Mouse (Mus musculus) heart, embryonic 15.5 days (tissue): ENCODE measurements around the gene Dnttip2. TPM values are rescaled to one million over a fixed set of nuclear protein-coding genes. Genes with fewer than 3 reads are reported as not detected.
A peak's percentile ranks its signal among the peaks of the same experiment; 100 is the strongest.
"Not testable (repeated sequence)": the region's sequence is repeated elsewhere in the genome, so short reads cannot be mapped to it uniquely, and the experiment has no call there.

ENCODE experiments used
- ATAC-seq: fragments of 200-750 bp; cut with Nextera tagmentation; replicated peaks from 2 replicates; pipeline ENCODE4 v1.8.0; 2017; ENCODE audit warnings: low read depth, moderate TSS enrichment; ENCODE audit not compliant: insufficient number of reproducible peaks, insufficient read depth, low FRiP score
- H3K27ac ChIP-seq: fragments of 300-500 bp; sonication (generic); 2 replicates; pipeline ENCODE4 v1.5.1; 2015; ENCODE audit warnings: mild to moderate bottlenecking, inconsistent platforms
- H3K27me3 ChIP-seq: fragments of 300-500 bp; sonication (generic); 2 replicates; pipeline ENCODE4 v1.6.1; 2015; ENCODE audit warnings: inconsistent platforms
- H3K36me3 ChIP-seq: fragments of 300-500 bp; sonication (generic); 2 replicates; pipeline ENCODE4 v1.6.1; 2015; ENCODE audit warnings: mild to moderate bottlenecking, inconsistent platforms
- H3K4me1 ChIP-seq: fragments of 300-500 bp; sonication (generic); replicated peaks from 2 replicates; pipeline ENCODE4 v1.6.1; 2015; ENCODE audit warnings: inconsistent platforms
- H3K4me2 ChIP-seq: fragments of 300-500 bp; sonication (generic); 2 replicates; pipeline ENCODE4 v1.6.1; 2015; ENCODE audit warnings: inconsistent platforms, mild to moderate bottlenecking, moderate library complexity
- H3K4me3 ChIP-seq: fragments of 300-500 bp; sonication (generic); 2 replicates; pipeline ENCODE4 v1.5.1; 2015; ENCODE audit warnings: mild to moderate bottlenecking, inconsistent platforms
- H3K9ac ChIP-seq: fragments of 300-500 bp; sonication (generic); 2 replicates; pipeline ENCODE4 v1.6.1; 2015; ENCODE audit warnings: mild to moderate bottlenecking, inconsistent platforms
- H3K9me3 ChIP-seq: fragments of 300-500 bp; sonication (generic); replicated peaks from 2 replicates; pipeline ENCODE4 v1.6.1; 2016; ENCODE audit warnings: inconsistent platforms
- WGBS: fragments of 180-500 bp; shearing (Covaris S2); methylation state at CpG from one replicate; pipeline ENCODE4 v1.1.7; 2015; ENCODE audit warnings: mixed read lengths; 5-methylcytosine and 5-hydroxymethylcytosine counted together
- polyA plus RNA-seq: library from polyadenylated mRNA; unstranded; fragments of >200 nt; fragmentation: Nextera tagmentation; extraction: Ambion mirVana; gene quantifications from 2 replicates; pipeline ENCODE4 v1.2.1, GENCODE M21; 2015

Dnttip2 gene
- polyA plus RNA-seq, 1 experiment from 2014 or later = 37.7 TPM

DNA sequence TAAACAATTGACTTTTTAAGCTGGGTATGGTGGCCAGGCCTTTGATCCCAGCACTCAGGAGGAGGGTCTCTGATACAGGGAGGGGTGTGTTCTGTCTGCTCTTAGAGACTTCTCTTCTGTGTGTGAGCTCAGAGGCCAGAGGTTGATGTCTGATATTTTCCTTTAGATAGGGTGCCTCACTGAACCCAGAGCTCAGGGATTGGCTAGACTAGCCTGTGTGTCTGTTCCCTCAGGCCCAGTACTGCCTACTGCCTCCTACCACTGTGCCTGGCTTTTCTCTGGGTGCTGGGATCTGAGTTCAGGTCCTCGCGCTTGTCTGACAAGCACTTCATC is 26.5 kb upstream of the Dnttip2 start:
- Histone ChIP-seq H3K4me1 (peaks cover 30% of the 10 kb centered on the region), H3K9me3 (no peaks in the 10 kb centered on the region), H3K36me3 (no peaks in the 10 kb centered on the region), H3K4me3 (0 out of 2 replicates have a peak overlapping the region, but pooled peaks have one; percentile 96), H3K27me3 (no peaks in the 10 kb centered on the region), H3K9ac (no peak overlapping the region), H3K27ac (no peak overlapping the region), H3K4me2 (peak overlapping the region; percentile 76; the same call in 1 of the 2 replicates)
- 94% methylated on average over 2 of the region's 2 CpGs for WGBS
- no peak for ATAC-seq

DNA sequence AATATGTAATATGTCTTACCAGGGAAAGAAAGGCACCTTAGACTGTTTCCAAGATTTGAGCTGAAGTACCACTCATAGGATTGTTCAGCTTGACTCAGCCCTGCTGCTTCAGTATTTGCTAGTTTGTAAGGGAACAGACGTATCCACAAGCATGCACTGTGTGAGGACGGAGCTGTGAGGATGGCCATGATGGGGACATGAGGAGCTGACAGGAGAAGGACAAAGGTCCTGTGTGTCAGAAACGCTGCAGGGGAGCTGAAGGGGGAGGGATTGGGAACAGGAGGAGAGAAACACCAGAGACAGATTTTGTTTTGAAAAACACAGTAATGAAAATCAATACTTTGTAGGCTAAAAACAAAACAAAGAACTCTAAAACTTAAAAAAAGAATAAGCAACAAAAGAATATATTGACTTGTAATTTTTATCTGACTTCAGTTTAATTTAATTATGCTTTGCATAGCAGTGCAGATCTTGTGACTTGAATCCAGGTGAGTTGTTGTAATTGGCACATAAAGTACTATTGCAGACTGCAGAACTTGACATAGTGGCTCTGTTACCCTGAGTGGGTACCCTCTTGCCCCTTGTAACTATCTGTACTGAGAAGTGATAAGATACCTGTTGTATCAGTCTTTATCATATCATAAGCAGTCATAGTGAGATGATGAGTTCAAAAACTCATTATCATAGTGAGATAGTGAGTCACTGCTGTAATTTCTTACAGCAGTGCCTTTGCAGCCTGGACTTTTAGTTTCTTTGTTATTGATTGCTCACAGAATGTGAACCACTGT is 21.5 kb upstream of the Dnttip2 start:
- Histone ChIP-seq H3K27me3 (no peaks in the 10 kb centered on the region), H3K4me3 (no peak overlapping the region), H3K9ac (no peak overlapping the region), H3K4me1 (peaks cover 3% of the 10 kb centered on the region), H3K36me3 (no peaks in the 10 kb centered on the region), H3K27ac (no peak overlapping the region), H3K4me2 (no peak overlapping the region), H3K9me3 (no peaks in the 10 kb centered on the region)
- WGBS = 41% methylated on average over 3 of the region's 3 CpGs
- no peak for ATAC-seq

DNA sequence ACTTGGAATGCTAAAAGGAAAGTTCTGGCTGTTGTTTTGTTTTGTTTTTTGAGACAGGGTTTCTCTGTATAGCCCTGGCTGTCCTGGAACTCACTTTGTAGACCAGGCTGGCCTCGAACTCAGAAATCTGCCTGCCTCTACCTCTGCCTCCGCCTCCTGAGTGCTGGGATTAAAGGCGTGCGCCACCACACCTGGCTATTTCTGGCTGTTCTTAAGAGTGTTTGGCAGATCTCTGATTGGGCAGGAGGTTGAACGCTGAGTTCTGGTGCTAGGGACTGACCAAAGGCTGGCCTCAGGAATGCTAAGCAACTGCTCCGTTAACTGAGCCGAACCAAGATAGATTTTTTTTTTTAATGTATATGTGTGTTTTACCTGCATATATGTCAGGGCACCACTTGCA is 20.1 kb upstream of the Dnttip2 start:
- not testable (repeated sequence) for H3K27ac ChIP-seq, H3K4me1 ChIP-seq, H3K36me3 ChIP-seq, H3K9ac ChIP-seq, H3K4me2 ChIP-seq, H3K4me3 ChIP-seq, H3K9me3 ChIP-seq, ATAC-seq, H3K27me3 ChIP-seq
- 64% methylated on average over 7 of the region's 7 CpGs for WGBS

DNA sequence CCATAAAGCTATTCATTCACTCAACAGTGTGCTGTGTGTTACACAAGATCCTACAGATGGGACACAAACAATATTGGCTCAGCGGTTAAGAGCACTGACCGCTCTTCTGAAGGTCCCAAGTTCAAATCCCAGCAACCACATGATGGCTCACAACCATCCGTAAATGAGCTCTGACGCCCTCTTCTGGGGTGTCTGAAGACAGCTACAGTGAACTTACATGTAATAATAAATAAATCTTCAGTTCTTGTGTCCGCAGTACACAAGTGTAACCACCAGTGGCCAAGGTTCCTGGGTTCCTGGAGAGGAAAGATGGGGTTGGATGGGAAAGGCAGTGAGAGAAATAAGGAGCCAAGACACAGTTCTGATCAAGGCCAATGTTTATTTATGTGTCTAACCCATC is 4.2 kb upstream of the Dnttip2 start:
- peaks cover 5% of the 10 kb centered on the region for H3K4me1 ChIP-seq
- ATAC-seq = no peak
- no peaks in the 10 kb centered on the region for H3K27me3 ChIP-seq
- H3K9ac ChIP-seq = no peak overlapping the region
- no peak overlapping the region for H3K4me3 ChIP-seq
- no peaks in the 10 kb centered on the region for H3K9me3 ChIP-seq
- peaks cover 11% of the 10 kb centered on the region; the same call in 1 of the 2 replicates for H3K36me3 ChIP-seq
- 68% methylated on average over 5 of the region's 5 CpGs for WGBS
- H3K4me2 ChIP-seq = no peak overlapping the region
- H3K27ac ChIP-seq = no peak overlapping the region

DNA sequence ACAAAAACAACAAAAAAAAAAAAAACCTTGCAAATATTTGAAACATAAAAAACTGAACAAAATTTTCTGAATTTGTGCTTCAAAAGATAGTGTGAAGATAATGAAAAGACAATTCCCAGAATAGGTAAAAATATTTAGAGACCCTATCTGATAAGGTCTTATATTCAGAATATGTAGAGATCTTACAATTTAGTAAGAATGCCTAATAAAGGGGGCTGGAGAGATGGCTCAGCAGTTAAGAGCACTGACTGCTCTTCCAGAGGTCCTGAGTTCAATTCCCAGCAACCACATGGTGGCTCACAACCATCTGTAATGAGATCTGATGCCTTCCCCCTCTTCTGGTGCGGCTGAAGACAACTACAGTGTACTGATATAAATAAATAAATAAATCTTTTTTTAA is 1.6 kb upstream of the Dnttip2 start:
- H3K4me1 ChIP-seq = peaks cover 30% of the 10 kb centered on the region
- H3K27me3 ChIP-seq, ATAC-seq, H3K27ac ChIP-seq, H3K9ac ChIP-seq, H3K4me3 ChIP-seq, H3K4me2 ChIP-seq, H3K9me3 ChIP-seq: not testable (repeated sequence)
- H3K36me3 ChIP-seq = peaks cover 22% of the 10 kb centered on the region
- 79% methylated on average over 1 of the region's 1 CpGs for WGBS

DNA sequence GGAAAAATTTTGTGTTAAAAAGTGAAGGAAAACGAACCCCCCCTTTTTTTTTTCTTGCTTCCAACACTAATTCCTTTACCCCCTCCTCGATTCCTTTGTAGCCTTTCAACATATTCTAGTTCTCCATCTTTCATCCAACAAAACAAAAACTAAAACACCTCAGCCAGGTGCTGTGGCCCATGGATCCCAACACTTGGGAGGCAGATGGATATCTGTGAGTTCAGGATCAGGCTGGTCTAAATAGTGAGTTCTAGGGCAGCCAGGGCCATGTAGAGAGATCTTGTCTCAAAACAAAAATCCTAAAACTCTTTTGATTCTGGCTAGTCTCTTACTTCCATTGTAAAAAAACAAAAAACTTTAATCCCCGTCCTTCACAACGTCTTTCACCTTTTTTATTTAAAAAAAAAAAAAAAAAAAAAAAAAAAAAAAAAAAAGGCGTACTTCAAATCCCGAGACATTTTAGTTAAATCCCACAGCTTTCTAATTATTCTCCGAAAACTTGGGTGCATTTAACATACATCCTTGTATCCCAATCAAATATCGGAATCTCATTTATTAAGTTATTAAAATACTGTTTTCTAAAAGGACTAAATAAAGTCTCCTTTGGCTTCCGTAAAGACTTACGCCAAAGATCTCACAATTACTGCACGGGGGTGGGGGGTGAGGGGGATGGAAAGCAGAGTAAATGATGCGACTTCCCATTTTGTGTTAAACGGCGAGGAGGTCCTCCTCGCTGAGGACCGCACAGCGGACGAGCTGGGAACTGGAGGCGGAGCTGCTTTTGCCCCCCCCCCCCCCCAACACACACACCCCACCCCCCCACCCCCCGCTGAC is 564 bp upstream of the Dnttip2 start:
- WGBS = 10% methylated on average over 19 of the region's 20 CpGs
- Histone ChIP-seq H3K9ac (peak overlapping the region; percentile 36; the same call in 1 of the 2 replicates), H3K4me2 (peak overlapping the region; percentile 55), H3K27me3 (no peaks in the 10 kb centered on the region), H3K4me3 (peak overlapping the region; percentile 90), H3K36me3 (peaks cover 32% of the 10 kb centered on the region), H3K4me1 (peaks cover 38% of the 10 kb centered on the region), H3K9me3 (no peaks in the 10 kb centered on the region), H3K27ac (peak overlapping the region; percentile 47; the same call in 1 of the 2 replicates)
- ATAC-seq = no peak

DNA sequence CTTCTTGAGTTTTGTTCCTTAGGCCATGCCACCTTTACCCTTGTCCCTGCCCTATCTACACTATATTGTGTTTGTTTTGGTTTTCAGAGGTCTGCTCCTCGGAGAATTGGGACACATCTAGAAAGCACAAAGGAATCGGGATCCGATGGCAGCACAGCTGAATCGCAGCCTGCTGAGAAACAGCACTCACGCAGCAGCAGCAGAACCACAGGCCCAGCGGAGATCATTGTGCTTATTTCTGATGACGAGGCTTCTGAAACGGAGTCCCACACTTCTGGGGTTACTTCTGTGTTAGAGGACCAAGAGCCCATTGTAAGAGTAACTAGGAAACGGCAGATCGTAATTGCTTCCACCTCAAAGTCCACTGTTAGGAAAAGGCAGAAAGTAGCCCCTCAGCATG is 923 bp downstream of the Dnttip2 start:
- Histone ChIP-seq H3K27ac (no peak overlapping the region), H3K4me1 (peaks cover 38% of the 10 kb centered on the region), H3K36me3 (peaks cover 47% of the 10 kb centered on the region), H3K27me3 (no peaks in the 10 kb centered on the region), H3K4me2 (peak overlapping the region; percentile 82), H3K4me3 (peak overlapping the region; percentile 90), H3K9ac (peak overlapping the region; percentile 96), H3K9me3 (no peaks in the 10 kb centered on the region)
- 77% methylated on average over 10 of the region's 10 CpGs for WGBS
- no peak for ATAC-seq

DNA sequence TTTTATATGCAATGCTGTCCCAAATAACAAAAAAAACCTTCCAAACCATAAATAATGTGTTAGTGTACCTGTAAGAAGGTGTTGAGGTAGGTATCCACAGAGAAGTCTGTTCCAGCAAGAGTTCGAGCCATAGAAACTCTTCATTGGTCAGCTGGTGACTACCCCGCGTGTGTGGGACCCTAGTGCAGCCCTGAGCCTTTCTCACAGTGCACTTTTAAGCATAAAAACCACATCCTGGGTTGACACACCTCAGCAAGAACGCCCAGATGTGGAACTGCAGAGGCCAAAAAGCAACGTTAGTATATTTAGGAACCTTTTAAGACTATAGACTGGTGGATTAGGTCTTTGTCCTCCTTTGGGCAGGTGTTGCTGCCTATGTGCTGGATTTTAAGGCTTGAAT is 13.0 kb downstream of the Dnttip2 start:
- Histone ChIP-seq H3K9ac (no peak overlapping the region), H3K27ac (no peak overlapping the region), H3K4me3 (no peak overlapping the region), H3K36me3 (peaks cover 33% of the 10 kb centered on the region), H3K9me3 (no peaks in the 10 kb centered on the region), H3K27me3 (no peaks in the 10 kb centered on the region), H3K4me1 (peaks cover 8% of the 10 kb centered on the region), H3K4me2 (no peak overlapping the region)
- no peak for ATAC-seq
- 70% methylated on average over 5 of the region's 5 CpGs for WGBS

DNA sequence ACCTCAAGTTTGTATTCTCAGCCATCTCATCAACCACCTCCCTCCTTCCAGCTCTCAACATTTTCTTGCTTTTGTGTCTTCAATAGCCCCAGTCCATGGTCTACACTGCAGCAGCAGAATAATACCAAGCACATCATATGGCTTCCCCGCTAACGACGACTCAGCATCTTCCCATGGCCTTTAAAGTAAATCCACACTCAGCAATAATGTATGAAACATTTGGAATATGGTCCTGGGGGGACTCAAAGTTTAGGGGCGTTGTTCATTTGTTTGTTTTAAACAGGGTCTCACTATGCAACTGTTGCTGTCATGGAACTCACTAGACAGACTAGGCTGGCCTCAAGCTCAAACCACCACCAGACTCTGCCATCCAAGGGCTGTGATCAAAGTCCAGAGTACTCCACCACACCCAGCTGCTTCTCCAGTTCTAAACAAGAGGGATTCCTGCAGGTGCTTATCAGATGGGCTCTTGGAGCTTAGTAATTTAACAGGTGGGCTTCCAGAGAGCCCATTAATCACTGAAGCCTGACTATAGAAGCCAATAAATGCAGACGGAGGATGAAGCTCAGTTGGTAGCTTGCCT is 14.5 kb downstream of the Dnttip2 start:
- Histone ChIP-seq H3K9ac (no peak overlapping the region), H3K36me3 (peaks cover 18% of the 10 kb centered on the region), H3K4me2 (no peak overlapping the region), H3K27me3 (no peaks in the 10 kb centered on the region), H3K4me1 (peaks cover 12% of the 10 kb centered on the region), H3K9me3 (no peaks in the 10 kb centered on the region), H3K27ac (no peak overlapping the region), H3K4me3 (no peak overlapping the region)
- 78% methylated on average over 5 of the region's 5 CpGs for WGBS
- ATAC-seq = no peak

DNA sequence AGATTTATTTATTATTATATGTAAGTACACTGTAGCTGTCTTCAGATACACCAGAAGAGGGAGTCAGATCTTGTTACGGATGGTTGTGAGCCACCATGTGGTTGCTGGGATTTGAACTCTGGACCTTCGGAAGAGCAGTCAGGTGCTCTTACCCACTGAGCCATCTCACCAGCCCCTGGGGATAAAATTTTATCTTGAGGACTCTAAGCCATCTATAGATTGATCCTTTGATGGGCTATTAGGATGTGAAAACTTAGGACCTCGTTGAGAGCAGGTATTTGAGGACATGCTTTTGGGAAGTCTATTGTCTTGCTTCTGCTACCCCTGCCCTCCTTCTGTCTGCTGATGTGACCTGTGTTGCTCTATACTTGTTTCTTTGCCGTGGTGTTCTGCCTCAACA is 15.2 kb downstream of the Dnttip2 start:
- not testable (repeated sequence) for H3K9ac ChIP-seq, H3K27me3 ChIP-seq, H3K27ac ChIP-seq, ATAC-seq, H3K9me3 ChIP-seq, H3K4me2 ChIP-seq, H3K4me3 ChIP-seq
- Histone ChIP-seq H3K4me1 (peaks cover 16% of the 10 kb centered on the region), H3K36me3 (peaks cover 11% of the 10 kb centered on the region)
- WGBS = 76% methylated on average over 4 of the region's 4 CpGs

DNA sequence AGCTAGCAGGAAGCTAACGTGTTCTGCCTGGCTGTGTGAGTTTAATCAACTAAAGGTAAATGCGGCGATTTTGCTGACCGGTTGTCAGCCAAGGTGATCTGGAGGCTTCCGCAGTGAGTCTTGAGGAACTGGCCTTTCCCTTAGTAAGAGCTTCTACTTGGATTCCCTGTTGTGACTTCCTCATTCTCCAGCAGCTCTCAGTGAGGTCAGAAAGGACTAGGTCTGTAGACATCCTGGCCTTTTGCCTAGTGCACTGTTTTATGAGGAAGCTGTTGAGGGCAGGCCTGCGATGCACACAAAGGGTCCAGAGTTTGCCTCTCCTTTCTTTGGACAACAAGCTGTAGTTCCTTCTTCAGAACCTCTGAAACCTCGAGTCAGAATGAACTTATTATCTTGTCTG is 16.5 kb downstream of the Dnttip2 start:
- ATAC-seq = no peak
- Histone ChIP-seq H3K36me3 (peaks cover under 1% of the 10 kb centered on the region; the same call in 1 of the 2 replicates), H3K4me2 (no peak overlapping the region), H3K4me1 (peaks cover 19% of the 10 kb centered on the region), H3K27me3 (no peaks in the 10 kb centered on the region), H3K27ac (peak overlapping the region; percentile 95), H3K9me3 (no peaks in the 10 kb centered on the region), H3K4me3 (no peak overlapping the region), H3K9ac (no peak overlapping the region)
- 59% methylated on average over 7 of the region's 7 CpGs for WGBS
